Comparison of ENCODE assay signal across 12 mouse cellular contexts in the genomic region with DNA sequence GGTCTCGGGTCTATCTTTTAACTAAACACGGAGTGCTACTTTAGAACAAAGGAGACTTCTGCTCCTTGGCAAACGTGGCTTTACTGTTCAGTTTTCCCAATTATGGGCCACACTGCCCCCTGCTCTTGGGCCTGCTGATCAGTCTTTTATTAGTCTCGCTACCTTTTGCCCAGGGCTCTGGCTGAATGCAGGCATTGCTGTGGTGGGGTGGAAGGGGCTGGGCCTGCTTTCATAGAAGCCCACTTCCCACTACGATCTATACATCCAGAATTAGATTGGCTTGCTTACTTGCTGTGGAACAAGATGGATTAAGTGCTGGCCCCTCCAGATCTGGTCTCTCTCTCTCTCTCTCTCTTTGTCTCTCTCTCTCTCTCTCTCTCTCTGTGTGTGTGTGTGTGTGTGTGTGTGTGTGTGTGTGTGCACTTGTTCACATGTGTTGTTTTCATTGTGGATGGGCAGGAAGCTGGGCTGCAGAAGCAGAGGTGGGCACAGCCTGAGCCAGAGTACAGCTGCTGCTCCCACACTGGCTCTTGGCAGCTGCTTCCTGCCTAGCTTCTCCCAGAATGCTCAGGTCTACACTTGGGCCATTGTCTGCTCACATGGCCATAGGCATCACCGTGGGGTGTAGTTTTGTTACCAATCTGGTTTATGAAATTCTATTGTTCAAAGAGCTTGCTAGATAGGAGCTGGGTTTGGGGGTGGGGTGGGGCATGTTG.
DNase-seq lines count a peak whose midpoint lies in the region; ATAC-seq and TF ChIP-seq lines count a peak whose summit lies in the region.
"Had no signal": no experiment of that assay in that cellular context is flagged by ENCODE, and none has a peak within 500 bp of the region (broad histone marks: within the 10 kb centered on the region; RNA-seq: fewer than 3 reads in every experiment).

No protein-coding gene starts in this region.

- no peak overlapping the region for H3K9ac ChIP-seq in kidney, postnatal 0 days (ENCODE audit: low read depth, low read length)
- H3K9ac ChIP-seq in forebrain, postnatal 0 days, result no peak overlapping the region
- no peak overlapping the region for H3K9ac ChIP-seq in midbrain, embryonic 11.5 days (ENCODE audit: low read length)
- H3K9ac ChIP-seq: heart, embryonic 12.5 days; limb, embryonic 13.5 days had no signal

- no peaks in the 10 kb centered on the region for H3K36me3 ChIP-seq in kidney, postnatal 0 days (ENCODE audit: insufficient read depth, low read length)
- no peaks in the 10 kb centered on the region for H3K36me3 ChIP-seq in forebrain, postnatal 0 days (ENCODE audit: insufficient read depth)
- H3K36me3 ChIP-seq in midbrain, embryonic 11.5 days (ENCODE audit: control insufficient read depth, insufficient read depth, low read length), result no peaks in the 10 kb centered on the region
- H3K36me3 ChIP-seq: heart, embryonic 12.5 days; limb, embryonic 13.5 days had no signal

- no peak for ATAC-seq in kidney, postnatal 0 days (replicated peaks; ENCODE audit: low FRiP score, low read depth)
- peak; percentile 68 for ATAC-seq in forebrain, postnatal 0 days
- ATAC-seq in midbrain, embryonic 11.5 days (ENCODE audit: low FRiP score), result no peak

- H3K4me1 ChIP-seq in kidney, postnatal 0 days (replicated peaks; ENCODE audit: insufficient read depth, low read length), result no peaks in the 10 kb centered on the region
- no peaks in the 10 kb centered on the region for H3K4me1 ChIP-seq in forebrain, postnatal 0 days (ENCODE audit: insufficient read depth)
- no peaks in the 10 kb centered on the region for H3K4me1 ChIP-seq in midbrain, embryonic 11.5 days (ENCODE audit: control insufficient read depth, insufficient read depth, low read length)
- H3K4me1 ChIP-seq: heart, embryonic 12.5 days had no signal

- no peaks in the 10 kb centered on the region for H3K27me3 ChIP-seq in kidney, postnatal 0 days (ENCODE audit: insufficient read depth, low read length)
- no peaks in the 10 kb centered on the region for H3K27me3 ChIP-seq in forebrain, postnatal 0 days (ENCODE audit: insufficient read depth, low read length)
- H3K27me3 ChIP-seq in midbrain, embryonic 11.5 days (ENCODE audit: control insufficient read depth, insufficient read depth, low read length), result no peaks in the 10 kb centered on the region; the same call in 1 of the 2 replicates
- H3K27me3 ChIP-seq: limb, embryonic 13.5 days had no signal

- H3K27ac ChIP-seq in kidney, postnatal 0 days, result no peak overlapping the region
- H3K27ac ChIP-seq in forebrain, postnatal 0 days (ENCODE audit: low read depth, low read length), result no peak overlapping the region
- no peak overlapping the region for H3K27ac ChIP-seq in midbrain, embryonic 11.5 days (ENCODE audit: low read depth, low read length)
- H3K27ac ChIP-seq: limb, embryonic 13.5 days had no signal

- H3K9me3 ChIP-seq in kidney, postnatal 0 days (replicated peaks; ENCODE audit: low read length), result no peaks in the 10 kb centered on the region
- no peaks in the 10 kb centered on the region for H3K9me3 ChIP-seq in forebrain, postnatal 0 days (ENCODE audit: low read length)
- H3K9me3 ChIP-seq in midbrain, embryonic 11.5 days (ENCODE audit: control insufficient read depth, low read length), result no peaks in the 10 kb centered on the region

- no peak for TF ChIP-seq CTCF in kidney, postnatal 0 days (IDR thresholded peaks at IDR 0.05; ENCODE audit: low read depth)
- TF ChIP-seq CTCF in forebrain, postnatal 0 days (IDR thresholded peaks at IDR 0.05; ENCODE audit: low read depth), result no peak

- DNase-seq in kidney, postnatal 0 days (ENCODE audit: low spot score), result peak; percentile 17
- DNase-seq in kidney, adult 18-20 months, result no peak
- no peak for DNase-seq in forebrain, postnatal 0 days
- peak; percentile 72 for DNase-seq in midbrain, embryonic 11.5 days (ENCODE audit: low spot score, missing footprints)
- peak; percentile 76 for DNase-seq in thymus, postnatal 0 days (ENCODE audit: low spot score)
- DNase-seq in c-Kit-positive CD71-positive TER-119-positive erythroid progenitor cells, embryonic 14.5 days (ENCODE audit: low spot score), result no peak
- DNase-seq in spleen, adult 18-20 months, result no peak
- DNase-seq in layer of hippocampus, postnatal 25 days (ENCODE audit: extremely low spot score in 1 of 2, low spot score in 1 of 2), result no peak
- DNase-seq: lung, postnatal 10 days; right cerebral cortex, adult 18-20 months had no signal

- no peak overlapping the region for H3K4me2 ChIP-seq in kidney, postnatal 0 days (ENCODE audit: low read length)
- no peak overlapping the region for H3K4me2 ChIP-seq in forebrain, postnatal 0 days (ENCODE audit: low read depth)
- no peak overlapping the region for H3K4me2 ChIP-seq in midbrain, embryonic 11.5 days
- H3K4me2 ChIP-seq: heart, embryonic 12.5 days; limb, embryonic 13.5 days had no signal

- no peak overlapping the region for H3K4me3 ChIP-seq in kidney, postnatal 0 days (replicated peaks; ENCODE audit: low read depth, low read length)
- H3K4me3 ChIP-seq in forebrain, postnatal 0 days (ENCODE audit: low read depth, low read length), result no peak overlapping the region
- no peak overlapping the region for H3K4me3 ChIP-seq in midbrain, embryonic 11.5 days (ENCODE audit: low read depth, low read length)
- H3K4me3 ChIP-seq: heart, embryonic 12.5 days; limb, embryonic 13.5 days had no signal

- WGBS in kidney, postnatal 0 days, result 75% methylated on average over 6 of the region's 6 CpGs
- WGBS in forebrain, postnatal 0 days, result 21% methylated on average over 6 of the region's 6 CpGs
- WGBS in midbrain, embryonic 11.5 days, result 61% methylated on average over 6 of the region's 6 CpGs

Comparison
In these comparisons a context has a peak if more than half of its experiments do, and no peak if none do; other contexts are left out.
1. DNase-seq: peak in kidney, postnatal 0 days (single experiment), midbrain, embryonic 11.5 days (single experiment) and thymus, postnatal 0 days (single experiment); none in kidney, adult 18-20 months (single experiment), forebrain, postnatal 0 days (single experiment), c-Kit-positive CD71-positive TER-119-positive erythroid progenitor cells, embryonic 14.5 days (single experiment), spleen, adult 18-20 months (0 of 2) and layer of hippocampus, postnatal 25 days (0 of 2).